Mouse (Mus musculus) adrenal gland, postnatal 25 days (tissue): ENCODE measurements at regions not wholly inside any gene's neighbourhood (a gene's known extent, or its start where the extent isn't known, plus 50 kb on each side); places are given as distances from the start of the nearest gene placed in this dataset.
"Not testable (repeated sequence)": the region's sequence is repeated elsewhere in the genome, so short reads cannot be mapped to it uniquely, and the experiment has no call there.

Source experiments
- DNase-seq: peaks from one replicate; pipeline ENCODE4 v3.0.0; 2021; ENCODE audit warnings: mixed read lengths

- not testable (repeated sequence) for DNase-seq
Measured at GRCm38 (mm10) chr8:20812164-20812872, 80.2 kb upstream of the Defb33 start.

DNA sequence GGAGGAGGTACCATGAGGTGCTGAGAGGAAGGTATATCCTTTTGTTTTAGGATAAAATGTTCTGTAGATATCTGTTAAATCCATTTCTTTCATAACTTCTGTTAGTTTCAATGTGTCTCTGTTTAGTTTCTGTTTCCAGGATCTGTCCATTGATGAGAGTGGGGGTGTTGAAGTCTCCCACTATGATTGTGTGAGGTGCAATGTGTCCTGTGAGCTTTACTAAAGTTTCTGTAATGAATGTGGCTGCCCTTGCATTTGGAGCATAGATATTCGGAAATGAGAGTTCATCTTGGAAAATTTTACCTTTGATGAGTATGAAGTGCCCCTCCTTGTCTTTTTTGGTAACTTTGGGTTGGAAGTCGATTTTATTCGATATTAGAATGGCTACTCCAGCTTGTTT, 79.0 kb upstream of the Defb33 start:
- not testable (repeated sequence) for DNase-seq

DNA sequence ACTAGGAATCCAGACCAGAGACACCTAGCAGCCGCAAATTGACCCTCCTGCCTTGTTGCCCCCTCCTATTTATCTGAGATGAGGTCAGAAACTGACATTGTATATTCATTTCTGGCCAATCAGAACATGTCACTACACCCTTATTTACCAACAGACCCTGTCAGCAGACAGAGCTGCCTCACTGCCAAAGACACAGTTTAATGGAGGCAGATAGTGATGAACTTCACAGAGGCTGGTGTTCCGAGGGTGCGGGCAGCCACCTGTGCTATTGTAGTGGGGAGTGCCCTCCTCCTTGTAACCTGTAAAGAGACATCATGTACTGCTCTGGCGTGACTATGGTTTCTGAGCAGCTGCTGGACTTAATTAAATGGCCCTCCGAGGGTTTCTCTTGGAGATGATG, 70.0 kb upstream of the Defb33 start:
- peak; percentile 12 for DNase-seq

DNA sequence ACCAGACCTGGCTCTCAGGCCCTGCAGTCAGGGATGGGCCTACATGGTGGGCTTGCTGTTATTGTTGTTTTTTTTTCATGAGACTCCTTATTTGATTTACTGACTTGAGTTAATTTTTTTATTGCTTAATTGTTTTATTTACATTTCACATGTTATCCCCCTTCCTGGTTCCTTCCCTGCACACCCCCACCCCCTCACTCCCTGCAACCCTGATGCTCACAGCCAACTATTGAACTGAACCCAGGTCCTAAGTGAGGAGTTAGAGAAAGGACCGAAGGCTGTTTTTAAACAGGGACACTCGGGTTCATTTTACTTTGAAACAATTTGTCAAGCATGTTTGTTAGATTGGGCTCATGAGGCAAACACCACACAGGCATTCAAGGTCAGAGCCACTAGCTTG, 69.2 kb upstream of the Defb33 start:
- peak; percentile 9 for DNase-seq

- DNase-seq, result not testable (repeated sequence)
Measured at GRCm38 (mm10) chr8:20839481-20839880, 53.0 kb upstream of the Defb33 start.
